Mouse (Mus musculus) ES-E14 (cell line): Measurements from ENCODE around the gene Apex1. TPM values are rescaled to one million over a fixed set of nuclear protein-coding genes. Genes with fewer than 3 reads are reported as not detected.
"Not testable (repeated sequence)": the region's sequence is repeated elsewhere in the genome, so short reads cannot be mapped to it uniquely, and the experiment has no call there.

Source experiments
- DNase-seq: peaks from one replicate; pipeline ENCODE4 v3.0.0-alpha.2; 2013; ENCODE audit warnings: low read depth, low spot score
- H3K27ac ChIP-seq: 2 replicates; pipeline ENCODE4 v1.5.1; 2012; ENCODE audit warnings: low read depth, mild to moderate bottlenecking, low read length, moderate library complexity, mixed read lengths; ENCODE audit not compliant: poor library complexity, insufficient read depth, severe bottlenecking
- H3K36me3 ChIP-seq: 2 replicates; pipeline ENCODE4 v1.6.1; 2012; ENCODE audit warnings: mild to moderate bottlenecking, low read length, moderate library complexity, mixed read lengths; ENCODE audit not compliant: control insufficient read depth, poor library complexity, insufficient read depth, severe bottlenecking
- H3K4me1 ChIP-seq, 2 experiments: fragments of 150-350 bp in 1 of 2; sonication (generic) in 1 of 2; 2 replicates each; pipeline ENCODE4 v1.6.1; 2012; ENCODE audit warnings: low read length in 2 of 2, mild to moderate bottlenecking in 1 of 2, mixed read lengths in 1 of 2; ENCODE audit not compliant: control insufficient read depth in 2 of 2, insufficient read depth in 2 of 2, poor library complexity in 1 of 2
- H3K4me3 ChIP-seq, 2 experiments: fragments of 150-350 bp in 1 of 2; sonication (generic) in 1 of 2; 2 replicates each; pipeline ENCODE4 v1.5.1; 2012; ENCODE audit warnings: low read length in 2 of 2, low read depth in 1 of 2, mild to moderate bottlenecking in 1 of 2, mixed read lengths in 1 of 2; ENCODE audit not compliant: insufficient read depth in 1 of 2, poor library complexity in 1 of 2, severe bottlenecking in 1 of 2
- H3K9ac ChIP-seq: 2 replicates; pipeline ENCODE4 v1.6.1; 2012; ENCODE audit warnings: low read depth, mild to moderate bottlenecking, low read length, mixed read lengths; ENCODE audit not compliant: poor library complexity, insufficient read depth, severe bottlenecking
- H3K9me3 ChIP-seq: fragments of 150-350 bp; sonication (generic); 2 replicates; pipeline ENCODE4 v1.6.1; 2012; ENCODE audit warnings: low read depth, mild to moderate bottlenecking, low read length; ENCODE audit not compliant: control insufficient read depth, insufficient read depth
- CHD2 ChIP-seq: IDR thresholded peaks from 2 replicates; pipeline ENCODE4 v1.6.1; 2014; ENCODE audit warnings: mild to moderate bottlenecking, low read depth, low read length, inconsistent platforms
- HCFC1 ChIP-seq: IDR thresholded peaks from 2 replicates; pipeline ENCODE4 v1.6.1; 2012; ENCODE audit warnings: low read length, inconsistent platforms, borderline replicate concordance; ENCODE audit not compliant: insufficient read depth
- MAFK ChIP-seq: IDR thresholded peaks from 2 replicates; pipeline ENCODE4 v1.6.1; 2014; ENCODE audit warnings: mild to moderate bottlenecking, low read depth, low read length, inconsistent platforms; ENCODE audit not compliant: insufficient read depth
- ZC3H11A ChIP-seq: IDR thresholded peaks from 2 replicates; pipeline ENCODE4 v1.6.1; 2012; ENCODE audit warnings: low read depth, mild to moderate bottlenecking, inconsistent platforms, low read length, borderline replicate concordance
- ZNF384 ChIP-seq: IDR thresholded peaks from 2 replicates; pipeline ENCODE4 v1.6.1; 2012; ENCODE audit warnings: low read depth, low read length, inconsistent platforms
- in situ Hi-C, 2 experiments: fragments of 600-800 bp; cut with MboI; formaldehyde crosslinking; loops; one replicate each; pipeline ENCODE4 v1.15.1; 2025; ENCODE audit warnings: low sequenced_read_pairs in 2 of 2, inconsistent platforms in 1 of 2; ENCODE audit not compliant: unreplicated experiment in 2 of 2
- total RNA-seq: library from RNA; depleted of rRNA; stranded (reverse); fragments of 300-350 nt; gene quantifications from 2 replicates; pipeline ENCODE4 v1.2.3, GENCODE M21; 2012

The Apex1 gene
- total RNA-seq, 1 experiment: 127 TPM

DNA sequence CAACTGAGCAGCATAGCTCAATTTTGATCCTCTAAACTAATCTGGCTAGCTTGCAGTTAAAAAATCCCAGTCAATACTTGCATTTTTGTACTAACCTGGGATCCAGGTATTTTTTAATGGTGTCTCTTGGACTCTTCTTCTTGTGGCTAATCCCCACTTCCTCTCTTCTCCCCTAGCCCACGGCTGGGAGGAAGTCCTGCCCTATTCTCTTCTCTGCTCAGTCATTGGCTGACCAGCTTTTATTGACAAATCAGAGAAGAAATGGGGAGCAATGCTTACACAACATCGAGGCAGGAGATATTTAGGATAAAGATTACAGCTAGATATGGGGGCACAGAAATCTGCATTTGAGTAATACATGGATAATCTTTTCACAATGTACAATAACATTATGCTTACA lies 14.2 kb downstream of the Apex1 start:
- peaks cover 2 to 3% of the 10 kb centered on the region in 2 experiments; a peak in 1 of 4 replicates for H3K4me1 ChIP-seq
- H3K9ac ChIP-seq: no peak overlapping the region
- no peaks in the 10 kb centered on the region for H3K9me3 ChIP-seq
- in situ Hi-C loops: no loop called here
- DNase-seq: no peak
- H3K4me3 ChIP-seq: peak overlapping the region; percentile 14 to 72; a peak in 3 of 4 replicates
- no peak overlapping the region; the same call in 1 of the 2 replicates for H3K27ac ChIP-seq
- TF ChIP-seq CHD2: no peak
- no peak for TF ChIP-seq ZNF384
- TF ChIP-seq ZC3H11A: no peak
- no peak for TF ChIP-seq MAFK
- no peak for TF ChIP-seq HCFC1
- H3K36me3 ChIP-seq: no peaks in the 10 kb centered on the region

DNA sequence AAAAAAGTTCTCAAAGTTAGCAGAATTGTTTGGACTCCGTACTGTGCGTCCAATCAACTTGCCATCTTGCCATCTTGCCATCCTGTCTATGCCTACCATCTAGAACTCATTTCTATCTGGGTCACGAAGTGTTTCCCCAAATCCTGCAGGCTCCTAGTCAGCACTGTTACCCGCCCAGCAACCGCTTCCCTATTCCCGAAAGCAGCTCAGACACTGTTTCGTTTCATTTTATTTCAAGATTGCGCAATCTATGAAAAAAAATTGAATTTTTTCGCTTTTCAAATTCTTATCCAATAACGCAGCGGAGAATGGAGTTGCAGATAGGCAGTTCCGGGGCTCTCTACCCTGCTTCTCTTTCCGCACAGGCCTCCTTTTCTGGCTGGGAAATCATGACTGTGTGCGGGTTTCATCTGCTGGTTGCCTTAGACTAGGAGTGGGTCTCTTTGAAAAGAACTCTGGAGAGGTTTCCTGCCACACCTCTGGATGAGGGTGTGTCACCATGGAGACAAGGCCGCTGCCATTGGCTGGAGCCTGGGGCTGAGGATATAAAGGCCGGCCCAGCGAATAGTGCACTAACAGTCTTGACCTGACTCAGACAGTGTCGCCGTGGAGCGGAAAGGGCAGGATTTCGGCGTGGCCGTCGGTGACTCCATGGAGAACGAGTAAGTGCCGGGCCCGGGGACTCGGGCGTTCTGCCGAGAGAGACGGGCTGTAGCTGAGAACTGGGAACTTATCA lies 19.3 kb downstream of the Apex1 start, which contains the start of gene Gm49342:
Gene Gm49342 (plus strand): TSS at position 586 of the 736 bp plus-strand sequence.
- Histone ChIP-seq H3K36me3 (peaks cover 2% of the 10 kb centered on the region; the same call in 1 of the 2 replicates), H3K27ac (peak within 1 kb of the TSS; percentile 89), H3K9ac (peak within 1 kb of the TSS; percentile 83), H3K4me3 (peak within 1 kb of the TSS; percentile 71 to 80), H3K4me1 (peaks cover 0 to 1% of the 10 kb centered on the region in 2 experiments; a peak in 1 of 4 replicates), H3K9me3 (no peaks in the 10 kb centered on the region)
- in situ Hi-C loops: no loop called here
- TF ChIP-seq HCFC1: no peak
- TF ChIP-seq ZNF384: no peak
- no peak for TF ChIP-seq MAFK
- no peak for TF ChIP-seq ZC3H11A
- TF ChIP-seq CHD2: no peak
- peak; percentile 95 for DNase-seq

GRCm38 (mm10) chr14:50944668-50945033 lies 19.9 kb downstream of the Apex1 start:
- H3K9me3 ChIP-seq, in situ Hi-C loops, DNase-seq, H3K4me1 ChIP-seq, H3K36me3 ChIP-seq: not testable (repeated sequence)
- Histone ChIP-seq H3K9ac (peak overlapping the region; percentile 83), H3K27ac (peak overlapping the region; percentile 89), H3K4me3 (peak overlapping the region; percentile 71 to 80)

DNA sequence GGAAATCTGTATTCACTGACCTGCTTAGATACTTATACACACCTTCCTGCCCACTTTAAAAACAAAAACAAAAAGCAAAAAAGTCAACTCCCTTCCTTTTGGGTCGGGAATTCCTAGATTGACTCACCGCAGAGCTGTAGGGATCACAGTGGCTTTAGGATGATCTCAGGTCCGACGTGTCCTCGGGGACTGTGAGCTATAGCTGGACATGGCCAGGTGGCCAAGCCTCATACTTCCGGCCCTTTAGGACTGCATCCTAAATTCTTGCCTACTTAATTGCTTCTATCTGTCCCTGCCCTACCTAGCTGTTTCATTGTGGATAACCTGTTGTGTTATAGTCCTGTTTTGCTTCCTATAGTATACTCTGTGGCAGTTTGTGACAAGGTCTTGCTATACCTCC lies 20.3 kb downstream of the Apex1 start:
- DNase-seq, H3K4me1 ChIP-seq, H3K27ac ChIP-seq, H3K36me3 ChIP-seq, in situ Hi-C loops, H3K9me3 ChIP-seq: not testable (repeated sequence)
- Histone ChIP-seq H3K4me3 (peak overlapping the region; percentile 71 to 80), H3K9ac (peak overlapping the region; percentile 83; the same call in 1 of the 2 replicates)

GRCm38 (mm10) chr14:50945526-50945925 lies 20.8 kb downstream of the Apex1 start:
- peak overlapping the region; percentile 11; the same call in 1 of the 2 replicates for H3K9ac ChIP-seq
- in situ Hi-C loops, H3K27ac ChIP-seq, H3K36me3 ChIP-seq, H3K4me1 ChIP-seq, DNase-seq, H3K9me3 ChIP-seq: not testable (repeated sequence)
- peak overlapping the region; percentile 39 to 80; a peak in 3 of 4 replicates for H3K4me3 ChIP-seq
